Mouse (Mus musculus) thymus, postnatal 36 days (tissue): Measurements from ENCODE around the gene Nfkbib.

ENCODE experiments used
- DNase-seq, 2 experiments: peaks; one replicate each; pipeline ENCODE4 v3.0.0; 2022; ENCODE audit warnings: mixed read lengths in 2 of 2

Gene Nfkbib

GRCm38 (mm10) chr7:28716590-28717281, 50.6 kb downstream of the Nfkbib start, which contains the start of gene Fbxo17:
Gene Fbxo17, plus strand, starts transcription at chr7:28716804.
- DNase-seq: peak; percentile 62 to 71

GRCm38 (mm10) chr7:28715598-28715997, 51.7 kb downstream of the Nfkbib start:
- peak in 1 of 2 experiments; percentile 38 for DNase-seq

GRCm38 (mm10) chr7:28714667-28715066, 52.6 kb downstream of the Nfkbib start:
- DNase-seq: no peak

GRCm38 (mm10) chr7:28710962-28711361, 56.4 kb downstream of the Nfkbib start:
- DNase-seq: peak in 1 of 2 experiments; percentile 23

- DNase-seq: no peak
These were observed 57.9 kb downstream of the Nfkbib start for GRCm38 (mm10) chr7:28709454-28709853.
